Mouse (Mus musculus) lung, embryonic 15.5 days (tissue): ENCODE measurements around the gene Ambra1. TPM values are rescaled to one million over a fixed set of nuclear protein-coding genes. Genes with fewer than 3 reads are reported as not detected.

Source experiments
- ATAC-seq: fragments of 200-750 bp; cut with Nextera tagmentation; 2 replicates; pipeline ENCODE4 v1.8.0; 2017; ENCODE audit warnings: moderate number of reproducible peaks, borderline replicate concordance; ENCODE audit not compliant: low FRiP score, low TSS enrichment; ENCODE audit errors: extremely low read depth
- H3K27ac ChIP-seq: fragments of 300-500 bp; sonication (generic); 2 replicates; pipeline ENCODE4 v1.5.1; 2015; ENCODE audit warnings: moderate library complexity, mild to moderate bottlenecking, inconsistent platforms
- H3K27me3 ChIP-seq: fragments of 300-500 bp; sonication (generic); 2 replicates; pipeline ENCODE4 v1.6.1; 2015; ENCODE audit warnings: inconsistent platforms
- H3K36me3 ChIP-seq: fragments of 300-500 bp; sonication (generic); 2 replicates; pipeline ENCODE4 v1.6.1; 2015; ENCODE audit warnings: inconsistent platforms
- H3K4me1 ChIP-seq: fragments of 300-500 bp; sonication (generic); 2 replicates; pipeline ENCODE4 v1.6.1; 2015; ENCODE audit warnings: inconsistent platforms
- H3K4me2 ChIP-seq: fragments of 300-500 bp; sonication (generic); 2 replicates; pipeline ENCODE4 v1.6.1; 2015; ENCODE audit warnings: inconsistent platforms, mild to moderate bottlenecking, moderate library complexity
- H3K4me3 ChIP-seq: fragments of 300-500 bp; sonication (generic); 2 replicates; pipeline ENCODE4 v1.5.1; 2015; ENCODE audit warnings: mild to moderate bottlenecking, inconsistent platforms
- H3K9ac ChIP-seq: fragments of 300-500 bp; sonication (generic); 2 replicates; pipeline ENCODE4 v1.6.1; 2015; ENCODE audit warnings: inconsistent platforms
- H3K9me3 ChIP-seq: fragments of 300-500 bp; sonication (generic); 2 replicates; pipeline ENCODE4 v1.6.1; 2016; ENCODE audit warnings: inconsistent platforms
- WGBS: fragments of 180-500 bp; shearing (Covaris S2); methylation state at CpG from one replicate; pipeline ENCODE4 v1.1.7; 2015; 5-methylcytosine and 5-hydroxymethylcytosine counted together
- polyA plus RNA-seq: library from polyadenylated mRNA; unstranded; fragments of >200 nt; fragmentation: Nextera tagmentation; extraction: Ambion mirVana; gene quantifications from 2 replicates; pipeline ENCODE4 v1.2.1, GENCODE M21; 2015

The Ambra1 gene
- polyA plus RNA-seq, 1 experiment from 2014 or later: 16.4 TPM

DNA sequence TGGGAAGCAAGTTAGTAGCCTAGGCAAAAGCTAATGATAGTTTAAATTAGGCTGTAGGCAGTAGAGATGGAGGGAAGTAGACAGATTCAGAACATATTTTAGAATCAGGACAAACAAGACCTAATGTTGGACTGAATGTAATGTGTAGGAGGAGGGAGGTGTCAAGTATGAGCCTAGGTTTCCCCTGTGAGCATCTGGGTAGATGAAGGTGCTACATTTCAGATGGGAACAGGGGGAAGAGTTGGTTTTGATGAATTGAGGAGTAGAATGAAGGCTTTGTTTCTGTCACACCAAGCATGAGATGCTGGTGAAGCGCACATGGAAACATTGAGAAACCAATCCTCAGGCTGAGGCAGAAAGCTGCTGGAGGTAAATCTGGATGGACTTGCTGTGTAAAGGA is 9.7 kb downstream of the Ambra1 start:
- ATAC-seq: no peak
- no peak overlapping the region for H3K4me2 ChIP-seq
- H3K4me1 ChIP-seq: no peaks in the 10 kb centered on the region
- 97% methylated on average over 1 of the region's 1 CpGs for WGBS
- no peaks in the 10 kb centered on the region for H3K36me3 ChIP-seq
- no peak overlapping the region for H3K9ac ChIP-seq
- no peak overlapping the region for H3K27ac ChIP-seq
- H3K9me3 ChIP-seq: no peaks in the 10 kb centered on the region
- no peak overlapping the region for H3K4me3 ChIP-seq
- no peaks in the 10 kb centered on the region for H3K27me3 ChIP-seq

GRCm38 (mm10) chr2:91744686-91745085 is 14.8 kb downstream of the Ambra1 start:
- WGBS: 85% methylated on average over 5 of the region's 5 CpGs

DNA sequence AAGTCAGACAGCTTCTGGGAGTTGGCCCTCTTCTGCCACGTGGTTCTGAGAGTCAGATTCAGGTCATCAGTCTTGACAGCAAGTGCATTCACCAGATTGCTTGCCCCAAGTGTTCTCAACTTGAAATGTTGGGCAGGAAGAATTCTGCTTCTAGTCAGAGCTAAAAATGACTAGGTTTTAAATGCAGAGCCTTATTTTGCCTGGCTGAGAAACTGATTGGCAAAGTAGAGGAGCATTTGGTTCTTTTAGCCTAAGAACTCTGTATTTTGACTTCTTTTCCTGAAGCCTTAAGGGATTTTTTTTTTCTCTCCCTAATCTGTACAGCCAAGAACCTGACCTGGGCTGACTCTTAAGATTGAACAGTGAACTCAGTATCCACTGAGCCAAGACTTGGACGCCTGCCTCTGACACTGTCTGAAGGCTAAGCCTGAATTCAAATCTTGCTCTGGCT is 19.9 kb downstream of the Ambra1 start:
- Histone ChIP-seq H3K36me3 (no peaks in the 10 kb centered on the region), H3K4me1 (0 out of 2 replicates have a peak, but pooled peaks cover 3% of the 10 kb centered on the region), H3K27ac (no peak overlapping the region), H3K4me3 (no peak overlapping the region), H3K27me3 (no peaks in the 10 kb centered on the region), H3K9ac (no peak overlapping the region), H3K9me3 (no peaks in the 10 kb centered on the region), H3K4me2 (no peak overlapping the region)
- no peak for ATAC-seq
- 38% methylated on average over 2 of the region's 2 CpGs for WGBS

More at GRCm38 (mm10) chr2:91744686-91745085, 14.8 kb downstream of the Ambra1 start:
- Histone ChIP-seq H3K36me3 (no peaks in the 10 kb centered on the region), H3K27ac (no peak overlapping the region), H3K4me1 (no peaks in the 10 kb centered on the region), H3K4me3 (no peak overlapping the region), H3K9me3 (no peaks in the 10 kb centered on the region), H3K4me2 (no peak overlapping the region), H3K27me3 (no peaks in the 10 kb centered on the region), H3K9ac (no peak overlapping the region)
- ATAC-seq: no peak

DNA sequence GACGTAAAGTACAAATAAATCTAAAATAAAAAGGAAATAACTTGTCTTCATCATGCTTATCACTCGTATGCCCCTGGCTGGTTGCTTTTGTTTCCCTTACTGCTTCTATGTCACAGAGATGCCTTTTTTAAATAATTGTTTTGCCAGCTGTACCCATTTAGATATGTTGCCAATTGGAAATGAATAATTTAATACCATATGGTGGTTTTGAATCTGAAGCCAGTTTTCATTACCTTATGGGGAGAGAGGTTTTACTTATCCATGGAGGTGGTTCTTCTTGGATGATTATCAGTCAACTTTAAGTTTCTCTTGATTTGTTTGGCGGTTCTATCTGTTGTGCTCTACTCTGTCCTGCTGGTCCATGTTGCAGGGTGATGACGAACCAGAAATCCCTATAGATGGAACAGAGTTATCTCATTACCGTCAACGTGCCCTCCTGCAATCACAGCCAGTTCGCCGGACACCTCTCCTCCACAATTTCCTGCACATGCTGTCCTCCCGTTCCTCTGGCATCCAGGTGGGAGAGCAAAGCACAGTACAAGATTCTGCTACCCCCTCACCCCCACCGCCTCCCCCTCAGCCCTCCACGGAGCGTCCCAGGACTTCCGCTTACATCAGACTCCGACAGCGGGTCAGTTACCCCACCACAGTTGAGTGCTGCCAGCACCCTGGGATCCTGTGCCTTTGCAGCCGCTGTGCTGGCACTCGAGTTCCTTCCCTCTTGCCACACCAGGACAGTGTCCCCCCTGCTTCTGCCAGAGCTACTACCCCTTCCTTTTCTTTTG is 42.2 kb downstream of the Ambra1 start:
- ATAC-seq: no peak
- 86% methylated on average over 17 of the region's 17 CpGs for WGBS
- no peaks in the 10 kb centered on the region for H3K9me3 ChIP-seq

DNA sequence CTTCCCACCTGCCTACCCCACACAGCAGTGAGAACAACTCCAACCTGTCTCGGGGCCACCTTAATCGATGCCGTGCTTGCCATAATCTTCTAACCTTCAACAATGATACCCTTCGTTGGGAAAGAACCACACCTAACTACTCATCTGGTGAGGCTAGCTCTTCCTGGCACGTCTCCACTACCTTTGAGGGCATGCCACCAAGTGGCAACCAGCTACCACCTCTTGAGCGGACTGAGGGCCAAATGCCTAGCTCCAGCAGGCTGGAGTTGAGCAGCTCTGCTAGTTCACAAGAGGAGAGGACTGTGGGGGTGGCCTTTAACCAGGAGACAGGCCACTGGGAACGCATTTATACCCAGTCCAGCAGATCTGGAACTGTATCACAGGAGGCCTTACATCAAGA is 43.4 kb downstream of the Ambra1 start:
- Histone ChIP-seq H3K9me3 (no peaks in the 10 kb centered on the region), H3K4me3 (no peak overlapping the region), H3K4me1 (no peaks in the 10 kb centered on the region), H3K27ac (no peak overlapping the region), H3K36me3 (peaks cover 44% of the 10 kb centered on the region; the same call in 1 of the 2 replicates), H3K4me2 (no peak overlapping the region), H3K27me3 (no peaks in the 10 kb centered on the region), H3K9ac (no peak overlapping the region)
- no peak for ATAC-seq
- 91% methylated on average over 7 of the region's 7 CpGs for WGBS

More for the DNA sequence above, 42.2 kb downstream of the Ambra1 start:
- peaks cover 44% of the 10 kb centered on the region; the same call in 1 of the 2 replicates for H3K36me3 ChIP-seq
- no peaks in the 10 kb centered on the region for H3K4me1 ChIP-seq
- no peak overlapping the region for H3K4me2 ChIP-seq
- no peak overlapping the region for H3K27ac ChIP-seq
- H3K4me3 ChIP-seq: no peak overlapping the region
- no peaks in the 10 kb centered on the region for H3K27me3 ChIP-seq
- H3K9ac ChIP-seq: no peak overlapping the region

- no peaks in the 10 kb centered on the region for H3K27me3 ChIP-seq
- no peak overlapping the region for H3K4me3 ChIP-seq
- WGBS: 68% methylated on average over 3 of the region's 3 CpGs
- no peak overlapping the region for H3K27ac ChIP-seq
- H3K9ac ChIP-seq: no peak overlapping the region
- H3K36me3 ChIP-seq: 0 out of 2 replicates have a peak, but pooled peaks cover 3% of the 10 kb centered on the region
- H3K4me1 ChIP-seq: no peaks in the 10 kb centered on the region
- no peak for ATAC-seq
- H3K4me2 ChIP-seq: no peak overlapping the region
- no peaks in the 10 kb centered on the region for H3K9me3 ChIP-seq
Observed at GRCm38 (mm10) chr2:91779166-91779565, 49.2 kb downstream of the Ambra1 start.

DNA sequence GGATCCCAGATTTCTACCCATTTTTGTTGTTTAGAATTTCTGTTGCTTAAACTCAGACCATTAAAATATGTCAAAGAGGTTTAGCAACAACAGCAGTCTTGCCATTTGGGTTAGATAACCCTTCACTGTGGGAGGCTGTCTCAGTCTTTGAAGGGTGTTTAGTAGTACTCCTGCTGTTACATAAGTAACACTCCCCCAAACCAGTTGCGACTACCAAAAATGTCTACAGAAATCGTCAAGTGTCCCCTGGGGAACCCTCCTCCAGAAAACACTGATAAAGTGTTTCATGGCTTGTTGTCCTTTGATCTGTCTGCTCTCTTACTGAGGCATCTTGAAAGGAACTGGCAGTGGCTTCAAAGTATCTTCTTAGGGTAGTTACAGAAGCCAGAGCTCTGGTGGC is 61.7 kb downstream of the Ambra1 start:
- Histone ChIP-seq H3K27me3 (no peaks in the 10 kb centered on the region), H3K4me2 (no peak overlapping the region), H3K36me3 (no peaks in the 10 kb centered on the region), H3K9ac (no peak overlapping the region), H3K4me1 (0 out of 2 replicates have a peak, but pooled peaks cover 3% of the 10 kb centered on the region), H3K9me3 (no peaks in the 10 kb centered on the region), H3K4me3 (no peak overlapping the region), H3K27ac (no peak overlapping the region)
- no peak for ATAC-seq
- WGBS: 31% methylated on average over 2 of the region's 2 CpGs

DNA sequence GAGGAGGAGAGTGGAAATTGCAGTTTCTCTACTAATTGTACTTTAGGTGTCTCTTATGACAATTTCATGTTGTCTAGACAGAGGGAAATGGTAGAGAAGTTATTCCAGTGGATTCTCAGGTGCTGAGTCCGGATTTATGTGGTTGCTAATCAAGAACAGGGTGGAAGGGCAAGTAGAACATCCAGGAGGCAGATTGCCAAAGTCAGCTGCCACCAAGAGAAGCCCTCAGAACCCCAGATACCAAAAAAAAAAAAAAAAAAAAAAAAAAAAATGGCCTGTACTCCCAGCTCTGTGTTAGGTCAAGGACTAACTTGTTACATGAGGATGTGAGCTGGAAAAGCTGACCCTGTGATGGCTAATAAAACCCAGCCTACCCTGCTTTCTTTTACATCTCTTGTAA is 62.4 kb downstream of the Ambra1 start:
- H3K4me1 ChIP-seq: 0 out of 2 replicates have a peak, but pooled peaks cover 3% of the 10 kb centered on the region
- WGBS: 76% methylated on average over 1 of the region's 1 CpGs
- H3K36me3 ChIP-seq: no peaks in the 10 kb centered on the region
- no peak for ATAC-seq
- H3K4me2 ChIP-seq: no peak overlapping the region
- no peak overlapping the region for H3K9ac ChIP-seq
- H3K4me3 ChIP-seq: no peak overlapping the region
- H3K9me3 ChIP-seq: no peaks in the 10 kb centered on the region
- H3K27ac ChIP-seq: no peak overlapping the region
- H3K27me3 ChIP-seq: no peaks in the 10 kb centered on the region

DNA sequence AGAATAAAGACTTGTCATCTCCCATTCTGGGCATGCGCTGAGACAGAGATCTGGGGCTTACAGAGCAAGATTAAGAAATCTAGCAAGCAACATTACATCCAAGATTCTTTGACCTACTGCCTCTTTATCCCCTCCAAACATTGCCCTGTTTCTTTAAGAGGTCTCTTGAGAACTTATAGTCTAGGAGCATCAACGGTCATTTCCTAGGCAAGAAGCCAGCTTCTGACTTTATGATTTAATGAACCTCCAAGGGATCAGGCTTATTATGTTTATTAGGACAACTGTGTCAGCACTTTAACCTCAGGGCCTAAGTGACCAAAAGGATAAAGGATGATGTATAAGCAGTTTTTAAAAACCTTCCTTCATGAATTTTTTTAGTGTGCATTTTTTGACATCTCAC is 64.5 kb downstream of the Ambra1 start:
- no peak for ATAC-seq
- no peaks in the 10 kb centered on the region for H3K36me3 ChIP-seq
- H3K27me3 ChIP-seq: no peaks in the 10 kb centered on the region
- no peak overlapping the region for H3K4me3 ChIP-seq
- no peak overlapping the region for H3K4me2 ChIP-seq
- WGBS: 52% methylated on average over 2 of the region's 2 CpGs
- no peak overlapping the region for H3K27ac ChIP-seq
- H3K9me3 ChIP-seq: no peaks in the 10 kb centered on the region
- 0 out of 2 replicates have a peak, but pooled peaks cover 3% of the 10 kb centered on the region for H3K4me1 ChIP-seq
- H3K9ac ChIP-seq: no peak overlapping the region

DNA sequence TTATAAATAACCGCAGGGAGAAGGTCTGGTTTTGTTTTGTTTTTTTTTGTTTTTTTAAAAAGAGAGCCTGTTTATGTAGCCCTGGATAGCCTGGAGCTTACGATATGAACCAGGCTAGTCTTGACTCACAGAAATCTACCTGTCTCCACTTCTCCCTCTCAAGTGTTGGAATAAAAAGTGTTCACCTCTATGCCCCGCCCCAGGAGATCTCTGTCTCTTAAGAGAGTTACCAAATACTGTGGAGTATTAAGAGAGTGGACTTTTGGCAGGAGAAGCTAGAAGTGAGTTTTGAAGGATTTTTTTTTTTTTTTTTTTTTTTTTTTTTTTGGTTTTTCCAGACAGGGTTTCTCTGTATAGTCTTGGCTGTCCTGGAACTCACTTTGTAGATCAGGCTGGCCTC is 65.2 kb downstream of the Ambra1 start:
- ATAC-seq: no peak
- H3K27ac ChIP-seq: no peak overlapping the region
- WGBS: 63% methylated on average over 3 of the region's 3 CpGs

DNA sequence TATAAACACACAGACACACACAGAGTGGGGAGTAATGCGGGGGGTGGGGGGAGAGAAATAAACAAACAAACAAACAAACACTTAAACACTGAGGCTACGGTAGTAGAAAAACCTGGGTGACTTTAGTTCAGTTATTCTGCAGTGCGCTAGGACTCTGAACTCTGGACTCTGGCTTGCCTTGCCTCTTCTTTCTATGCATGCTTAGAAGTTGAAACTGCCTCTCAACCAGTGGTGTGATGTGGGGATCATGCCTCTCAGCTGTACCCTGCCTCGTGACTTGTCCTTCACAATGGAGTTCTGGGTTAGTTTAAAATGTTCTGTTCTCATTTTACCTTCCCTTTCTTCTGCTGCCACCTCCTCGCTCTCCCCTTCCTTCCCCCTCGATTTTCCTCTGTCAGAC is 81.5 kb downstream of the Ambra1 start:
- Histone ChIP-seq H3K4me3 (no peak overlapping the region), H3K4me1 (no peaks in the 10 kb centered on the region), H3K27ac (no peak overlapping the region), H3K36me3 (peaks cover 4% of the 10 kb centered on the region), H3K9ac (no peak overlapping the region), H3K27me3 (no peaks in the 10 kb centered on the region), H3K9me3 (no peaks in the 10 kb centered on the region), H3K4me2 (no peak overlapping the region)
- ATAC-seq: no peak
- 89% methylated on average over 6 of the region's 6 CpGs for WGBS

More for the DNA sequence above, 65.2 kb downstream of the Ambra1 start:
- Histone ChIP-seq H3K4me2 (no peak overlapping the region), H3K9me3 (no peaks in the 10 kb centered on the region), H3K36me3 (no peaks in the 10 kb centered on the region), H3K9ac (no peak overlapping the region), H3K4me1 (0 out of 2 replicates have a peak, but pooled peaks cover 3% of the 10 kb centered on the region), H3K4me3 (no peak overlapping the region), H3K27me3 (no peaks in the 10 kb centered on the region)

GRCm38 (mm10) chr2:91816741-91817140 is 86.8 kb downstream of the Ambra1 start:
- no peak for ATAC-seq
- Histone ChIP-seq H3K4me3 (no peak overlapping the region), H3K27me3 (no peaks in the 10 kb centered on the region), H3K9ac (no peak overlapping the region), H3K9me3 (no peaks in the 10 kb centered on the region), H3K4me2 (no peak overlapping the region), H3K4me1 (no peaks in the 10 kb centered on the region), H3K36me3 (no peaks in the 10 kb centered on the region), H3K27ac (no peak overlapping the region)
